Mouse (Mus musculus) heart, adult 9 months (tissue): ENCODE results near the gene Cacnb3.

ENCODE experiments used
- DNase-seq, 2 experiments: peaks; one replicate each; pipeline ENCODE4 v3.0.0; 2022; ENCODE audit warnings: low spot score in 2 of 2

The Cacnb3 gene

GRCm38 (mm10) chr15:98609331-98610130 lies 21.1 kb upstream of the Cacnb3 start, which contains the start of gene Adcy6:
TSS of gene Adcy6 (minus strand) at chr15:98610076.
- DNase-seq, result peak; percentile 78 to 82

DNA sequence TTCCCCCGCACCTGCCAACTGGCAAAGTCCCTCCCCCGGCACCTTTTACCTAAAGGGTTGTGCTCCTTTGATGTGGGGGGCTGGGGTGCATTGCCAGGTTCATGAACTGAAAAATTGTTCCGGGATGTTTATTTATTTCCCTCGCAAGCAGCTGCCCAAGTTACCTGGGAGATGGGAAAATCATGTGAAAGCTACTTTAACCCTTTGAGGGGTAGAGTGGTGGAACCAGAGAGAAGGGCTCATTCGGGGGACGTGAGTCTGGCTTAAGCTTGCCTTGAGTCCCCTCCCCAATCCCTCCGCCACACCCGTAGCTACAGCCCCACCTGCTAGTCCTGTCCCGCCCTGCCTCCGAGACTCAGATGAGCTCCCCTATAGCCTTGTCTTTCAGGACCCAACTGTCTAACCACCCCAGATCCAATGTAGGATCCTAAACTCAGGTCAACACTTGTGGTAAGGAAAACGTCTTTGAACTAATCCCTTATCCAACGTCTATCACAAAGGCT lies 20.5 kb upstream of the Cacnb3 start:
- DNase-seq, result no peak

GRCm38 (mm10) chr15:98612229-98612628 lies 18.4 kb upstream of the Cacnb3 start:
- DNase-seq, result no peak

GRCm38 (mm10) chr15:98614551-98614950 lies 16.1 kb upstream of the Cacnb3 start:
- no peak for DNase-seq

- no peak for DNase-seq
These were observed 15.7 kb upstream of the Cacnb3 start for GRCm38 (mm10) chr15:98614971-98615370.

DNA sequence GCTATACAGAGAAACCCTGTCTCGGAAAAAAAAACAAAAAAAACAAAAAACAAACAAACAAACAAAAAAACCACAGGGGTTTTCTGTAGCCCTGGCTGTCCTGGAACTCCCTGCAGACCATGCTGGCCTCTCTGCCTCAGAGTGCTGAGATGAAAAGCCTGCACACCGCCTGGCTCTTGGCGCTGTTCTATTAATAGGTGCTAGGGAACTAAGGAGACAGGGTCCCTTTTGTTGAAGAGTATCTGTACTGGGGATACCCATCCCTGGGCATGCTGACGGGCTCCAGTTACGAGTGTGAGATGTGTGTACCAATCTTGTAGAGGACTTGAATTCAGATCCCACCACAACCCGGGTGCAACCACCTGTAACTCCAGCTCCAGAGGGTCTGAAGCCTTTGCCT lies 14.9 kb upstream of the Cacnb3 start:
- DNase-seq, result no peak

DNA sequence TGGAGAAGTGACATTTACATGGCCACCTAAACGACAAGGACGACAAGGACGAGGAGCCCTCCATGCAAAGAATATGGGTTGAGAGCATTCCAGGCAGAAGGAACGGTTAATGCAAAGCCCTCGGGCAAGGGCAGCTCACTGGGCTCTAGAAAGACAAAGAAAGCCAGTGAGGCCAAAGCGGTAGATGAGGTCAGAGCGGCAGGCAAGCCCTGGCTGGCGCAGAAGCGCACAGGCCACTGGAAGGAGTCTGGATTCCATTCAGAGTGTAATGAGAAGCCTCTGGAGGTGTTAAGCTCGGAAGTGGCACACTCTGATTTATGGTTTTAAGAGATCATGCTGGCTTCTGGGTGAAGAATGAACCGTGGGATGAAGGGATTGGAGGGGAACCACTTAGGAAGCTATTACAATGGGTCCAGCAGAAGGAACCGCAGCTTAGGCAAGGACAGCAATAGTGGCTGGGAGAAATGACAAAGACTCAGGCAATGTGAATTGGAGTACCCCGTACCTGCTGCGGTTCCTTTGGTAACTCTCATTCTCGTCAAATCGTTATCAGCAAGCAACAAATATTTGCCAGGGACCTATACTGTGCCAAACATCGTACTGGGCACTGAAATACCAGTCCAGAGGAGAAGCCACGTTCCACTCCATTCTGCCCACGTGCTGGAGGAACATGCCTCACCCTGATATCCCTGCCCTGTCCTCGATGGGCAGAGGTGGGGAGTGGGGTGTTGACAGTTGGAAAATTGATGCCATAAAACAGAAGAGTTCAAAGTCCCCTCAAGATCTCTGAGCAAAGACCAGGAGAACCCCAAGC lies 14.1 kb upstream of the Cacnb3 start:
- no peak for DNase-seq

GRCm38 (mm10) chr15:98617176-98617537 lies 13.5 kb upstream of the Cacnb3 start:
- peak in 1 of 2 experiments; percentile 78 for DNase-seq

GRCm38 (mm10) chr15:98622199-98622598 lies 8.4 kb upstream of the Cacnb3 start:
- DNase-seq, result no peak

DNA sequence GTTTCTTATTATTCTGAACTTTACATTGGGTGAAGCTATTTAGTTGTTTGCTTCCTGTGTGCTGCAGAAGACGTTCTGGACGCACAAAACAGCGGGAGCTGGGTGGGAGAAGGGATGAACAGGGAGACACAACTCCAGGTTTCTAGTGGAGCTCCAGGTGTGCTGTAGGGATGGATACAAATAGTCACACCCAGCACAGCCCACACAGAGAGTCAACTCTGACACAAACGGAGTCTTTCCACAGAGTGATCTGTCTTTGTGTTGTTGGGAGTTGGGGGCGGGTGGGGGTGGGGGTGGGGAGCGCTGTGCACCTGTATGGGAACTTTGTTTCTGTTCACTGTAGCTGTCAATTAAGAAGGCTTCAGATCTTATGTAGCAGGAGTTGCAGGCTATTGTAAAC lies 7.9 kb upstream of the Cacnb3 start:
- DNase-seq, result no peak

- DNase-seq, result no peak
These were observed 7.2 kb upstream of the Cacnb3 start for GRCm38 (mm10) chr15:98623361-98623821.

DNA sequence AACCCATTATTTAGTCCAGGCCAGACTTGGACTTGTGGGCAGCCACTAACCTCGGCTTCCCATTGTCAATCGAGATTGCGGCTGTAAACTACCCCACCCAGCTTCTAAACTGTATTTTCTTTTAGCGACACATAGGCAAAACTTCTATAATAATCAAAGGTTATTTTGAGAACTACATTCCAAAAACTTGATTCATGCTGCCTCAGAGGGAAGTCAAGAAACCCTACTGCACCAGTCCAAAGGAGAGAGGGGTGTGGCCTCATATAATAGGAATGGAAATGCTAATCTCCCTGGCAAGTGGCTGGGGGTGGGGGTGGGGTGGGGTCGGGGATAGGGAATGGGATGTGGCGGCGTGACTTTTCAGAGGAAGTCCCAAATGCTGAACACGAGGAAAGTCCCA lies 4.6 kb upstream of the Cacnb3 start:
- DNase-seq, result no peak

GRCm38 (mm10) chr15:98626487-98627212 lies 4.0 kb upstream of the Cacnb3 start:
- no peak for DNase-seq

- DNase-seq, result no peak
These were observed 1.9 kb upstream of the Cacnb3 start for GRCm38 (mm10) chr15:98628589-98629254.

DNA sequence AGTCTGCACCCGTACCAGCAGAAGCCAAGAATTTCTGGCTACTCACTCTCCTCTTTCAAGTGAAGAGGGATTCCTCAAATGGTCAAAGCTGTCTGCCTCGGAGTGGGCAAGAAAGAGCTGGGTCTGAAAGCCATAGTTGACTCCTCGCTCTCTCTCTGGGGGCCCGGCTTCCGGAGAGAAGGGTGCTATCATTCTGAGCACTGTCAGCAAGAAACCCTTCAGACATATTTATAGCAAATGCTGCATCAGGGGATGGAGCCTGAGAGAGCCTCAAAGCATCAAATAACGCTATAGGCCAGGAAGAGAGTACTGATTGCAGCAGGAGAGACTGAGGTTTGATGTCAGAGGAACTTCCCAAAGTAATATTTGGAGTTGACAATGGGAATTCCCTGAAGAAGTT lies 1.2 kb upstream of the Cacnb3 start:
- no peak for DNase-seq

DNA sequence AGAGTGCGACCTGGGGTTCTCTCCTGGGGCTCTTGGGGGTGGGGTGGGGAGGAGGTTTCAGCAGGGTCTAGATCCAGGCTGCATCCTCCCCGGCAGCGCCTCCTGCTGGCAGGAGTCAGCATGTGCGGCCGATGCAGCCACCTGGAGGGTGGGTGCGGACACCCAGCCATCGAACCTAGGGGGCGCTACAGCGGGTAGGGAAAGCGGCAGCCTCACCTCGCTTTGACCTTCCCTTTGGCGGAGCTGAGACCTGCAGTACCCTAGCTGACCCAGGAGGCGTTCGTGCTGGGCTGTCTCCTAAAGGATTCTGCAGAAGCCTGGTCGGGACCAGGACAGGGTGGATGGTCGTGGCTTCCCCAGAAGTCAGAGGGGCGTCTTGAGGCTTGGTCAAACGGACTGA lies 853 bp downstream of the Cacnb3 start:
- DNase-seq, result peak in 1 of 2 experiments; percentile 37

DNA sequence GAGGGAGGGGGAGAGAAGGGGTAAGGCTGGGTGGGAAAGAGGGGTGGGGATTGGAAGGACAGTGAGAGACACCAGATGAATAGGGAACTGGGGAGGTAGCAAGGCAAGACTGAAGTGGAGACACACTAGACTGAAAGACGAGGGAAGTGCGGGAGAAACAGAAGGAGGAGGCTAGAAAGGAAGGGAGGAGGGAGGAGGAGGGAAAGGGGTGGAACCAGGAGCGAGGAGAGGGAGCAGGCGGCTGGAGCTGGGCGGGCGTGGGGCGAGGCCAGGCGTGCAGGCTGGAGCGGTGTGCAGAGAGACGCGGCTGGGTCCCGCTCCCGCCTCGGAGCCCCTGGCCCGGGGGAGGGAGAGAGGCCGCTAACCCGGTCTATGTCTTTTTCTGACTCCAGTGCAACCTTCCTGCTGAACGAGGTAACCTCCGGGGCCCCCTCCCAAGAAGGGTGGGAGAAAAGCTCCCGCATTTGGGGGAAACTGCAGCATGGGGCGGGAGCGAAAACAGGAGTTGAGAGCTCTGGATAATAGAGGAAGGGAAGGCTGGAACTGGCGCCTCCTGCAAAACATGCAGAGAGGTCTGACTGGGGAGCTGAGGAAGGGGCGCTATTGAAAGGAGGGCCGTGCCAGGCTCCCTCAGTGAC lies 1.6 kb downstream of the Cacnb3 start:
- DNase-seq, result peak; percentile 46

GRCm38 (mm10) chr15:98632921-98633320 lies 2.3 kb downstream of the Cacnb3 start:
- DNase-seq, result no peak

DNA sequence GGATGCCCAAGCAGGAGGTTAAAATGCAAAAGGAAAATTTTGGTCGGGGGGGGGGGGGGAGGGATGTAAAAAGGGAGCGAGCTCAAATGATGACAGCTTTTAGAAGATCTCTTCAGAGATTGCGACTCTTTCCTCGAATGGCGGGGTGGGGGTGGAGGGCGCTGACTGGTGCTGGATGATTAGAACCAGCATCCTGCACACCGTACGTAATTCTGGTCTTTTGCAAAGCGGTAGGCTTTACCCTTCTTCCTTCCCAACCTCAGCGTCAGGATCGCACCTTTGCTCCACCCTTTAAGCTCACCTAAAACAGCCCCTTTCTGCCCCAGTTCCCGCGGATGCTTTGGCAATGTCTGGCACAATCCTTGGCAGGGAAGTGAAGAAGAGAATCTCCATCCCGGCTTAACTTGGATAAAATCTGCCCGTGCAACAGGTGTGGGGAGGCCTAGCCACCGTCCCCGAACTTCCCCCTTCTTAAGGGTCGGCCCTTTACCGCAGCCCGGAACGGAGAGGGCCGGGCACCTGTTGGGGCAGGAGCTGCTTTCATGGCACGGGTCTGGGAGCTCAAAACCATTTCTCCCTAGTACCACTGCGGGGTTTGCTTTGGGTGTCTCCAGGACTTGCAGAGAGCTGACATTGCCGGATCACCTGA lies 3.3 kb downstream of the Cacnb3 start:
- DNase-seq, result no peak

GRCm38 (mm10) chr15:98634541-98635081 lies 4.0 kb downstream of the Cacnb3 start:
- peak; percentile 74 to 78 for DNase-seq
